Mouse (Mus musculus) adrenal gland (tissue): ENCODE results near the gene Slc4a1ap.
"Not testable (repeated sequence)": the region's sequence is repeated elsewhere in the genome, so short reads cannot be mapped to it uniquely, and the experiment has no call there.

Source experiments
- intact Hi-C: fragments of 180-260 bp; cut with DNase I; formaldehyde crosslinking; loops from one replicate; pipeline ENCODE4 v1.15.1; 2025

The Slc4a1ap gene

GRCm38 (mm10) chr5:31566026-31566425 is 39.2 kb downstream of the Slc4a1ap start:
- intact Hi-C loops, result no loop called here

GRCm38 (mm10) chr5:31566457-31566856 is 39.7 kb downstream of the Slc4a1ap start:
- intact Hi-C loops, result no loop called here

GRCm38 (mm10) chr5:31567951-31568657 is 41.3 kb downstream of the Slc4a1ap start:
- intact Hi-C loops, result no loop called here

- intact Hi-C loops, result no loop called here
Observed at GRCm38 (mm10) chr5:31571023-31571608, 44.3 kb downstream of the Slc4a1ap start.

DNA sequence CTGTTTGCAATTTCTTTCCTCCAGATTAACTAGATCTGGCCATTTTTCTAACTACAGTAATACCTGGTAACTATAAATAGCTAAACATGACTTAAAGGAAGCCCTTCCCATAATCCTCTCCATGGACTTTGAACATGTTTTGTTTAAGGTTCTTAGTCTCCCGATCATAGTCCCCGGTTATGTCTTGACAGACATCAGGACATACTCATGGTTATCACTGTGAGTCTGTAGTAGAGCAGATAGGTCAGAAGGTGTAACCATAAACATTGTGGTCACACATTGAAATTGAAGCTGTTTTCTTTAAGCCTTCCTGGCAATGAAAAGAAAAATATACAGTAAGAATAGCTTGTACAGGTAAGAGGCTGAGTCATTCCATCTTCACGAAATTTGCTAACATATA is 46.9 kb downstream of the Slc4a1ap start:
- intact Hi-C loops, result no loop called here

DNA sequence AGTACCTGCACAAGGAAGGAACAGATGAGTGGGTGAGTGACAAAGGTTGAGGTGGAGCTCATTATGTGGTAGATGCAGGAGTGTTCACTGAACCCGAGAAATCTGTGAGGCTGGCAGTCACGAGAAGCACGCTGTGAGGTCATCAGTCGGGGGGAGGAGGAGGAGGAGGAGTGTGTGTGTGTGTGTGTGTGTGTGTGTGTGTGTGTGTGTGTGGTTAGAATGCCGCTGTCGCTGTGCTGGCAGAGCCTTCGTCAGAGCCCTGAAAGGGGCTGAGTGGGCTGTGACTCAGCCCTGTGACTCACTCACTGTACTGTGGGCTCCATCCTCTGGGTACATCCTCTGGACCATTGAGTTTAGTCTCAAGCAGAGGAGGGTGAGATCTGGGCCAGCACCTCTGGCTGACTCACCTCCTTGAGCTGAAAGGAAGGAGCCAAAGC is 49.8 kb downstream of the Slc4a1ap start:
- intact Hi-C loops, result no loop called here

DNA sequence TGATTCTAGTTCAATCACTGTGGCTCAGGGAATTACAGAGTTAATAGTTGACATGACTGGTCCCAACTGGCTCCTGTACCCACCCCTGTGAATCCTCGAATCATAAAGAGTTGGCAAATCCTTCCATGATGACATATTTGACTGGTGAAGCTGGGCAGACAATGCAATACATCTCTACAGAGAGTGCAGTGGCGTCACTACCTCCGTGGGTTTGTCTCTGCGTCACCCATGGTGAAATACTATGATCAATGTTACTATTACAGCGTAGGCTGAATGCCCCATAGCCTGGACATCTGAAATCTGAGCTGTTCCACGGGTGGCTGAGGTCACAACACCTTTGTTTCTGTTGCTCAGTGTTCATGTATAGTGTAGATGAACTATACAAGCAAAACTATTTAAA is 54.5 kb downstream of the Slc4a1ap start:
- intact Hi-C loops, result no loop called here

- intact Hi-C loops, result no loop called here
Observed at GRCm38 (mm10) chr5:31581932-31582331, 55.1 kb downstream of the Slc4a1ap start.

DNA sequence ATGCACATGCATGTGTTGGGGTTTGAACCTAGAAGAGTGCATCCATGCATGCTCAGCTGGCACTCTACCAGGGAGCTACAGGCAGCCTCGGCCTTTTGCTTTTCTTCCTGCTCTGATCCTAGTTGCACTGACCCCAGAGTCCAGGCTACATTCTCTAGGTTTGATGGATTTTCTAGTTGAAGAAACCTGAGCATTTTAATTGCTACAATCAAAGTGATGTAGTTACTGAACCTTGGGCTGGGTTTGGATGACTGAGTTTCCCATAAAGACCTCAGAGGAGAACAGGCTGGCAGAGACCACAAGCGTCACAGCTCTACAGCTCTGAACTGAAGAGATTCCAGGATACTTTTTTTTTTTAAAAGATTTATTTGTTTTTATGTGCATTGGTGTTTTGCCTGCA is 56.5 kb downstream of the Slc4a1ap start:
- intact Hi-C loops, result no loop called here

DNA sequence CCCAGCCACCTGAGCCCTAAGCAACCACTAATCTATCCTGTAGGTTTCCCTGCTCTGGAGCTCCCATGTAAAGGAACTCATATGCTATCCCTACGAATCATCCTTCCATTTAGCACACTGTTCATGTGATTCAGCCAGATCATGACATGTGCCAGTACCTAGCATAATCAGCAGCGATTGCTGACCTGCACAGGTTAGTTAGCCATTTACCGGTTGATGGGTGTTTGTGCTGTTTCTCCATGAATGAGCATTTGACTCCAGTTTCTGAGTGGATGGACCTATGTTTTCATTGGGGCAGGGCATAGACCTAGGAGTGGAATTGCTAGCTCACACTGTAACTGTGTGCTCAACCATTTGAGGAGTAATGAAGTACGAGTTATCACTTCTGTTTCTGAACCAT is 58.7 kb downstream of the Slc4a1ap start:
- intact Hi-C loops, result no loop called here

DNA sequence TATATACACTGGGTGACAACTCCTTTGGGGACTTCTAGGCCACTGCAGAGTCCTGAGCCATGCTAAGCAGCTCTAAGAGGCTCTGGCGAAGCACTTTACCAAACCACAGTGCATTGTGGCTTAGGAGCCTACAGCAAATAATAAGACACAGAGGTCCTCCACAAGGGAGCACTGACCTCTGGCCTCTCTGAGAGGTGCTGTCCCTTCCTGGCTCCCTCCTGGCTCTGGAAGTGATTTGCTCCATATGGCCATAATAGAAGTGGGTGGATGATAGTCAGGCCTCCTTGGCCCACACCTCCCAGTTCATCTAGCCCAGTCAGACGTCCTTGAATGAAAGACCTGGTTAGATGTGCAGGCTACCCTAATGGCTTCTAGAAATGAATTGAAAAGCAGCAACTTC is 61.2 kb downstream of the Slc4a1ap start:
- intact Hi-C loops, result no loop called here

GRCm38 (mm10) chr5:31588672-31589071 is 61.9 kb downstream of the Slc4a1ap start:
- intact Hi-C loops, result not testable (repeated sequence)

GRCm38 (mm10) chr5:31589711-31590319 is 63.0 kb downstream of the Slc4a1ap start:
- intact Hi-C loops, result no loop called here

GRCm38 (mm10) chr5:31591122-31591521 is 64.3 kb downstream of the Slc4a1ap start:
- intact Hi-C loops, result no loop called here

DNA sequence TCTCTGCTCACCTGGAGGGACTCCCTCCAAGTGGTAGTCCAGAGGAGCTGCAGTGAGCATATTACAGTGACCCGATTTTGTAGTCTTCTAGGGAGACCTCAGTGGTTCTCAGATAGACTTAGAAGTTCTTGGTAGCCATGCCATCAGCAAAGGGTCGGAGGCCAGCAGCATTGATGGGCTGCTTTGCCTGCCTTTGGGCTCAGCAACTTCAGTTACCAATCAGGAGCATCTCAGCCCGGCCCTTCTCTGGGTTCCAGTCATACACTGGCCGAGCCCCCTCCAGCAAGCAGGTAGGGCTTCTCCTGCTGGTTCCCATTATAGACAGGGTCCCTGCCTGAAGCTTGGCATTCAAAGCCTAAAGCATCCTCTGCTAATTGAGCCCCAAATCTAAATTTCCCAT is 69.1 kb downstream of the Slc4a1ap start:
- intact Hi-C loops, result loop anchor here (5.0 kb wide), 2 partner anchors 101 to 601 kb away; partner anchors contain the start of genes Babam2 and Rbks

- intact Hi-C loops, result loop anchor here (5.0 kb wide), 2 partner anchors 101 to 601 kb away; partner anchors contain the start of genes Babam2 and Rbks
Observed at GRCm38 (mm10) chr5:31596481-31597429, 70.0 kb downstream of the Slc4a1ap start, which contains the start of gene Mrpl33. Gene Mrpl33 (plus strand): TSS chr5:31596935.

- intact Hi-C loops, result loop anchor here (5.0 kb wide), 2 partner anchors 100 to 600 kb away; partner anchors contain the start of genes Babam2 and Rbks
Observed at GRCm38 (mm10) chr5:31597430-31597944, 70.7 kb downstream of the Slc4a1ap start.

- intact Hi-C loops, result loop anchor here (5.0 kb wide), 2 partner anchors 99 to 599 kb away; partner anchors contain the start of genes Babam2 and Rbks
Observed at GRCm38 (mm10) chr5:31598121-31598520, 71.3 kb downstream of the Slc4a1ap start.

- intact Hi-C loops, result loop anchor here (5.0 kb wide), 2 partner anchors 99 to 599 kb away; partner anchors contain the start of genes Babam2 and Rbks
Observed at GRCm38 (mm10) chr5:31598579-31598978, 71.8 kb downstream of the Slc4a1ap start.

DNA sequence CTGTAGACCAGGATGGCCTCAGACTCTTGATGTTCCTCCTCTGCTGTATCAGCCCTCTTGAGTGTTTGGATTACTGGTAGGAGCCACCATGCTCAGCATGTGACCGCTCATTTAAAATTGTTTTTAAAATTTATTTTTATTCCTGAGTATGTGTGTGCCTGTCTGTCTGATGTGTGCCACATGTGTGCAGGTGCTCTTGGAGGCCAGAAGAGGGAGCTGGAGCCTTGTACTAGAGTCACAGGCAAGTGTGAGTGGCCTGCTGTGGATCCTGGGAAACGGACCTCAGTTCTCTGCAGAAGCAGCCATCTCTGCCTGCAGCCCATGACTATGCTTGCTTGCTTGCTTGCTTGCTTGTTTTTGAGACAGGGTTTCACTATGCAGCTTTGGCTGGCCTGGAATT is 72.4 kb downstream of the Slc4a1ap start:
- intact Hi-C loops, result loop anchor here (5.0 kb wide), 2 partner anchors 98 to 598 kb away; partner anchors contain the start of genes Babam2 and Rbks
